Mouse (Mus musculus) hindbrain, embryonic 12.5 days (tissue): ENCODE data around the gene Shroom2. TPM values are rescaled to one million over a fixed set of nuclear protein-coding genes. Genes with fewer than 3 reads are reported as not detected.
A peak's percentile ranks its signal among the peaks of the same experiment; 100 is the strongest.

Experiments used
- ATAC-seq: fragments of 200-750 bp; cut with Nextera tagmentation; 2 replicates; pipeline ENCODE4 v1.8.0; 2017; ENCODE audit warnings: moderate TSS enrichment; ENCODE audit not compliant: low FRiP score
- H3K27ac ChIP-seq: fragments of 300-500 bp; sonication (generic); 2 replicates; pipeline ENCODE4 v1.5.1; 2016; ENCODE audit warnings: mild to moderate bottlenecking
- H3K27me3 ChIP-seq: fragments of 300-500 bp; sonication (generic); 2 replicates; pipeline ENCODE4 v1.6.1; 2016; ENCODE audit warnings: mild to moderate bottlenecking
- H3K36me3 ChIP-seq: fragments of 300-500 bp; sonication (generic); 2 replicates; pipeline ENCODE4 v1.6.1; 2016; ENCODE audit warnings: mild to moderate bottlenecking
- H3K4me1 ChIP-seq: fragments of 300-500 bp; sonication (generic); 2 replicates; pipeline ENCODE4 v1.6.1; 2016
- H3K4me2 ChIP-seq: fragments of 300-500 bp; sonication (generic); replicated peaks from 2 replicates; pipeline ENCODE4 v1.6.1; 2016; ENCODE audit warnings: mild to moderate bottlenecking
- H3K4me3 ChIP-seq: fragments of 300-500 bp; sonication (generic); 2 replicates; pipeline ENCODE4 v1.5.1; 2016; ENCODE audit warnings: mild to moderate bottlenecking
- H3K9ac ChIP-seq: fragments of 300-500 bp; sonication (generic); 2 replicates; pipeline ENCODE4 v1.6.1; 2016; ENCODE audit warnings: mild to moderate bottlenecking, moderate library complexity
- H3K9me3 ChIP-seq: fragments of 300-500 bp; sonication (generic); replicated peaks from 2 replicates; pipeline ENCODE4 v1.6.1; 2016; ENCODE audit warnings: mild to moderate bottlenecking
- WGBS: fragments of 180-500 bp; shearing (Covaris S2); methylation state at CpG from one replicate; pipeline ENCODE4 v1.1.7; 2016; 5-methylcytosine and 5-hydroxymethylcytosine counted together
- polyA plus RNA-seq: library from polyadenylated mRNA; unstranded; fragments of >200 nt; fragmentation: Nextera tagmentation; extraction: Ambion mirVana; gene quantifications from 2 replicates; pipeline ENCODE4 v1.2.1, GENCODE M21; 2016

Gene Shroom2
- polyA plus RNA-seq, 1 experiment from 2014 or later, result 25.5 TPM

- Histone ChIP-seq H3K4me1 (no peaks in the 10 kb centered on the region), H3K36me3 (no peaks in the 10 kb centered on the region), H3K27ac (no peak overlapping the region), H3K27me3 (peaks cover 20% of the 10 kb centered on the region), H3K4me2 (no peak overlapping the region), H3K9me3 (no peaks in the 10 kb centered on the region), H3K4me3 (no peak overlapping the region), H3K9ac (no peak overlapping the region)
- 85% methylated on average over 2 of the region's 2 CpGs for WGBS
- ATAC-seq, result no peak
Measured at GRCm38 (mm10) chrX:152679190-152679814, 90.0 kb downstream of the Shroom2 start.

GRCm38 (mm10) chrX:152676357-152676756, 92.9 kb downstream of the Shroom2 start:
- Histone ChIP-seq H3K27me3 (peaks cover 23% of the 10 kb centered on the region), H3K36me3 (no peaks in the 10 kb centered on the region), H3K27ac (no peak overlapping the region), H3K9ac (no peak overlapping the region), H3K9me3 (no peaks in the 10 kb centered on the region), H3K4me2 (no peak overlapping the region), H3K4me3 (no peak overlapping the region), H3K4me1 (no peaks in the 10 kb centered on the region)
- WGBS, result 58% methylated on average over 3 of the region's 3 CpGs
- ATAC-seq, result no peak

GRCm38 (mm10) chrX:152673431-152673830, 95.8 kb downstream of the Shroom2 start:
- H3K4me2 ChIP-seq, result no peak overlapping the region
- WGBS, result 78% methylated on average over 3 of the region's 3 CpGs
- H3K27me3 ChIP-seq, result peaks cover 23% of the 10 kb centered on the region

GRCm38 (mm10) chrX:152657363-152658036, 111.8 kb downstream of the Shroom2 start:
- 45% methylated on average over 4 of the region's 4 CpGs for WGBS
- no peak overlapping the region for H3K9ac ChIP-seq
- no peak overlapping the region for H3K27ac ChIP-seq
- no peaks in the 10 kb centered on the region for H3K36me3 ChIP-seq
- no peak for ATAC-seq
- H3K27me3 ChIP-seq, result peaks cover 53% of the 10 kb centered on the region
- 0 out of 2 replicates have a peak, but pooled peaks cover 3% of the 10 kb centered on the region for H3K4me1 ChIP-seq
- H3K4me2 ChIP-seq, result no peak overlapping the region
- H3K9me3 ChIP-seq, result no peaks in the 10 kb centered on the region
- H3K4me3 ChIP-seq, result no peak overlapping the region

More at GRCm38 (mm10) chrX:152673431-152673830, 95.8 kb downstream of the Shroom2 start:
- no peak overlapping the region for H3K4me3 ChIP-seq
- H3K4me1 ChIP-seq, result no peaks in the 10 kb centered on the region
- no peak for ATAC-seq
- H3K9me3 ChIP-seq, result no peaks in the 10 kb centered on the region
- no peaks in the 10 kb centered on the region for H3K36me3 ChIP-seq
- H3K27ac ChIP-seq, result no peak overlapping the region
- no peak overlapping the region for H3K9ac ChIP-seq

- Histone ChIP-seq H3K9ac (no peak overlapping the region), H3K27ac (peak overlapping the region; percentile 49), H3K27me3 (peaks cover 56% of the 10 kb centered on the region), H3K4me2 (no peak overlapping the region), H3K36me3 (no peaks in the 10 kb centered on the region), H3K9me3 (no peaks in the 10 kb centered on the region), H3K4me3 (no peak overlapping the region), H3K4me1 (0 out of 2 replicates have a peak, but pooled peaks cover 3% of the 10 kb centered on the region)
- 72% methylated on average over 2 of the region's 2 CpGs for WGBS
- peak; percentile 21; the same call in 1 of the 2 replicates for ATAC-seq
Measured at GRCm38 (mm10) chrX:152656609-152656939, 112.7 kb downstream of the Shroom2 start.

- 26% methylated on average over 8 of the region's 8 CpGs for WGBS
- ATAC-seq, result peak; percentile 92
- H3K4me2 ChIP-seq, result peak overlapping the region; percentile 26; the same call in 1 of the 2 replicates
- H3K4me1 ChIP-seq, result 0 out of 2 replicates have a peak, but pooled peaks cover 3% of the 10 kb centered on the region
- H3K36me3 ChIP-seq, result no peaks in the 10 kb centered on the region
- no peaks in the 10 kb centered on the region for H3K9me3 ChIP-seq
- H3K9ac ChIP-seq, result no peak overlapping the region
- peaks cover 51% of the 10 kb centered on the region for H3K27me3 ChIP-seq
- H3K27ac ChIP-seq, result peak overlapping the region; percentile 49
- no peak overlapping the region for H3K4me3 ChIP-seq
Measured at GRCm38 (mm10) chrX:152655796-152656608, 113.3 kb downstream of the Shroom2 start.

- 0 out of 2 replicates have a peak, but pooled peaks cover 3% of the 10 kb centered on the region for H3K4me1 ChIP-seq
- H3K9me3 ChIP-seq, result no peaks in the 10 kb centered on the region
- no peak overlapping the region for H3K27ac ChIP-seq
- peaks cover 35% of the 10 kb centered on the region for H3K27me3 ChIP-seq
- H3K4me3 ChIP-seq, result no peak overlapping the region
- H3K9ac ChIP-seq, result no peak overlapping the region
- H3K36me3 ChIP-seq, result no peaks in the 10 kb centered on the region
- ATAC-seq, result no peak
- 93% methylated on average over 2 of the region's 2 CpGs for WGBS
- no peak overlapping the region for H3K4me2 ChIP-seq
Measured at GRCm38 (mm10) chrX:152652676-152653075, 116.6 kb downstream of the Shroom2 start.

- no peaks in the 10 kb centered on the region for H3K9me3 ChIP-seq
- H3K4me3 ChIP-seq, result no peak overlapping the region
- no peak overlapping the region for H3K4me2 ChIP-seq
- 30% methylated on average over 4 of the region's 4 CpGs for WGBS
- H3K27me3 ChIP-seq, result peaks cover 9% of the 10 kb centered on the region
- H3K9ac ChIP-seq, result no peak overlapping the region
- H3K4me1 ChIP-seq, result 0 out of 2 replicates have a peak, but pooled peaks cover 2% of the 10 kb centered on the region
- no peaks in the 10 kb centered on the region for H3K36me3 ChIP-seq
- no peak overlapping the region for H3K27ac ChIP-seq
- ATAC-seq, result 0 out of 2 replicates have a peak, but pooled peaks have one; percentile 4
Measured at GRCm38 (mm10) chrX:152644827-152645226, 124.4 kb downstream of the Shroom2 start.

GRCm38 (mm10) chrX:152643679-152644638, 125.3 kb downstream of the Shroom2 start:
- Histone ChIP-seq H3K4me3 (peak overlapping the region; percentile 23), H3K4me1 (0 out of 2 replicates have a peak, but pooled peaks cover 2% of the 10 kb centered on the region), H3K4me2 (peak overlapping the region; percentile 34), H3K36me3 (no peaks in the 10 kb centered on the region), H3K27me3 (peaks cover 9% of the 10 kb centered on the region), H3K27ac (peak overlapping the region; percentile 65), H3K9ac (peak overlapping the region; percentile 15; the same call in 1 of the 2 replicates), H3K9me3 (no peaks in the 10 kb centered on the region)
- 43% methylated on average over 11 of the region's 11 CpGs for WGBS
- peak; percentile 56; the same call in 1 of the 2 replicates for ATAC-seq

GRCm38 (mm10) chrX:152643201-152643600, 126.1 kb downstream of the Shroom2 start:
- Histone ChIP-seq H3K9me3 (no peaks in the 10 kb centered on the region), H3K4me3 (no peak overlapping the region), H3K4me1 (0 out of 2 replicates have a peak, but pooled peaks cover 2% of the 10 kb centered on the region), H3K27me3 (peaks cover 9% of the 10 kb centered on the region), H3K4me2 (peak overlapping the region; percentile 34; the same call in 1 of the 2 replicates), H3K27ac (no peak overlapping the region), H3K36me3 (no peaks in the 10 kb centered on the region), H3K9ac (no peak overlapping the region)
- ATAC-seq, result 0 out of 2 replicates have a peak, but pooled peaks have one; percentile 71

- 60% methylated on average over 2 of the region's 2 CpGs for WGBS
- H3K36me3 ChIP-seq, result no peaks in the 10 kb centered on the region
- H3K4me1 ChIP-seq, result 0 out of 2 replicates have a peak, but pooled peaks cover 2% of the 10 kb centered on the region
- no peak overlapping the region for H3K27ac ChIP-seq
- H3K9me3 ChIP-seq, result no peaks in the 10 kb centered on the region
- no peak overlapping the region for H3K4me3 ChIP-seq
- no peak for ATAC-seq
- no peak overlapping the region for H3K9ac ChIP-seq
- H3K4me2 ChIP-seq, result peak overlapping the region; percentile 30; the same call in 1 of the 2 replicates
- peaks cover 9% of the 10 kb centered on the region for H3K27me3 ChIP-seq
Measured at GRCm38 (mm10) chrX:152642627-152643026, 126.6 kb downstream of the Shroom2 start.
